Mouse (Mus musculus): ENCODE measurements around the gene Acod1. TPM values are rescaled to one million over a fixed set of nuclear protein-coding genes. Genes with fewer than 3 reads are reported as not detected.

Gene Acod1
- total and polyA plus RNA-seq, 2 experiments from 2014 or later: not detected

- no peak for DNase-seq (ENCODE audit: low spot score)
- H3K9me3 ChIP-seq (ENCODE audit: low read length): no peaks in the 10 kb centered on the region
- H3K9ac ChIP-seq (replicated peaks; ENCODE audit: low read length, poor library complexity, severe bottlenecking): no peak overlapping the region
- no peaks in the 10 kb centered on the region for H3K27me3 ChIP-seq (ENCODE audit: insufficient read depth, low read length)
- ATAC-seq (ENCODE audit: low FRiP score): no peak
- TF ChIP-seq CTCF (IDR thresholded peaks at IDR 0.05): no peak
- WGBS: 82% methylated on average over 2 of the region's 2 CpGs
- no peak overlapping the region for H3K27ac ChIP-seq (ENCODE audit: low read depth, low read length)
- H3K4me2 ChIP-seq (ENCODE audit: low read depth, low read length, poor library complexity, severe bottlenecking): no peak overlapping the region
- H3K4me3 ChIP-seq (ENCODE audit: low read depth, low read length): no peak overlapping the region
- no peaks in the 10 kb centered on the region for H3K36me3 ChIP-seq (ENCODE audit: insufficient read depth, low read length)
- no peaks in the 10 kb centered on the region for H3K4me1 ChIP-seq (ENCODE audit: insufficient read depth, low read length)
Observed at GRCm38 (mm10) chr14:103029203-103029602, 17.6 kb upstream of the Acod1 start.

- no peak for ATAC-seq (ENCODE audit: low FRiP score)
- H3K27me3 ChIP-seq (ENCODE audit: insufficient read depth, low read length): no peaks in the 10 kb centered on the region
- no peak for DNase-seq (ENCODE audit: low spot score)
- no peaks in the 10 kb centered on the region for H3K4me1 ChIP-seq (ENCODE audit: insufficient read depth, low read length)
- no peak overlapping the region for H3K27ac ChIP-seq (ENCODE audit: low read depth, low read length)
- TF ChIP-seq CTCF (IDR thresholded peaks at IDR 0.05): no peak
- H3K4me3 ChIP-seq (ENCODE audit: low read depth, low read length): no peak overlapping the region
- no peak overlapping the region for H3K9ac ChIP-seq (replicated peaks; ENCODE audit: low read length, poor library complexity, severe bottlenecking)
- H3K4me2 ChIP-seq (ENCODE audit: low read depth, low read length, poor library complexity, severe bottlenecking): no peak overlapping the region
- WGBS: 79% methylated on average over 10 of the region's 10 CpGs
- H3K9me3 ChIP-seq (ENCODE audit: low read length): no peaks in the 10 kb centered on the region
- H3K36me3 ChIP-seq (ENCODE audit: insufficient read depth, low read length): no peaks in the 10 kb centered on the region
Observed at GRCm38 (mm10) chr14:103033271-103033823, 13.4 kb upstream of the Acod1 start.

GRCm38 (mm10) chr14:103034076-103034475 lies 12.7 kb upstream of the Acod1 start:
- Histone ChIP-seq H3K9ac (replicated peaks; ENCODE audit: low read length, poor library complexity, severe bottlenecking) (no peak overlapping the region), H3K9me3 (ENCODE audit: low read length) (no peaks in the 10 kb centered on the region), H3K4me2 (ENCODE audit: low read depth, low read length, poor library complexity, severe bottlenecking) (no peak overlapping the region), H3K36me3 (ENCODE audit: insufficient read depth, low read length) (no peaks in the 10 kb centered on the region), H3K27ac (ENCODE audit: low read depth, low read length) (no peak overlapping the region), H3K4me1 (ENCODE audit: insufficient read depth, low read length) (no peaks in the 10 kb centered on the region), H3K4me3 (ENCODE audit: low read depth, low read length) (no peak overlapping the region), H3K27me3 (ENCODE audit: insufficient read depth, low read length) (no peaks in the 10 kb centered on the region)
- TF ChIP-seq CTCF (IDR thresholded peaks at IDR 0.05): no peak
- no peak for DNase-seq (ENCODE audit: low spot score)
- WGBS: 77% methylated on average over 9 of the region's 9 CpGs
- ATAC-seq (ENCODE audit: low FRiP score): no peak

DNA sequence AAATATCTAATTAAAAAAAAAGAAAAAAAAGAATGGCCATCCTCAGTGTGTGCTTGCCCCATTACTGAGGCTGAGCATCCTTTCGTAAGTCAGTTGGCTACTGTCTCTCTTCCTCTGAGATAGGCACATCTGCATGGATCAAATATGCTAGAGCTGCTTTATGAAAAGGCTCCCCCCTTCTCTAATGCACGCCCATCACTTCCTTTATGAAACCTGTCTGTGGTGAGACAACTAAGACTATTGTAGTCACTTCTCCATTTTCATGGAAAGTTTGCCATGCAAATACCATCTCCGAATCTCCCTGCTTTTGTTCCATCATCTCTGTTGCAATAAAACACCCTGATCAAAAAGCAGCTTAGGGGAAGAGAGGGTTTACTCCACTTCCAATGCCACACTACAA lies 9.8 kb upstream of the Acod1 start:
- no peaks in the 10 kb centered on the region for H3K4me1 ChIP-seq (ENCODE audit: insufficient read depth, low read length)
- WGBS: 67% methylated on average over 3 of the region's 3 CpGs
- DNase-seq (ENCODE audit: low spot score) (no peak), ATAC-seq (ENCODE audit: low FRiP score) (no peak)
- no peak for TF ChIP-seq CTCF (IDR thresholded peaks at IDR 0.05)
- H3K4me3 ChIP-seq (ENCODE audit: low read depth, low read length): no peak overlapping the region
- no peak overlapping the region for H3K27ac ChIP-seq (ENCODE audit: low read depth, low read length)
- no peaks in the 10 kb centered on the region for H3K9me3 ChIP-seq (ENCODE audit: low read length)
- no peak overlapping the region for H3K9ac ChIP-seq (replicated peaks; ENCODE audit: low read length, poor library complexity, severe bottlenecking)
- H3K36me3 ChIP-seq (ENCODE audit: insufficient read depth, low read length): no peaks in the 10 kb centered on the region
- H3K4me2 ChIP-seq (ENCODE audit: low read depth, low read length, poor library complexity, severe bottlenecking): no peak overlapping the region
- H3K27me3 ChIP-seq (ENCODE audit: insufficient read depth, low read length): no peaks in the 10 kb centered on the region

DNA sequence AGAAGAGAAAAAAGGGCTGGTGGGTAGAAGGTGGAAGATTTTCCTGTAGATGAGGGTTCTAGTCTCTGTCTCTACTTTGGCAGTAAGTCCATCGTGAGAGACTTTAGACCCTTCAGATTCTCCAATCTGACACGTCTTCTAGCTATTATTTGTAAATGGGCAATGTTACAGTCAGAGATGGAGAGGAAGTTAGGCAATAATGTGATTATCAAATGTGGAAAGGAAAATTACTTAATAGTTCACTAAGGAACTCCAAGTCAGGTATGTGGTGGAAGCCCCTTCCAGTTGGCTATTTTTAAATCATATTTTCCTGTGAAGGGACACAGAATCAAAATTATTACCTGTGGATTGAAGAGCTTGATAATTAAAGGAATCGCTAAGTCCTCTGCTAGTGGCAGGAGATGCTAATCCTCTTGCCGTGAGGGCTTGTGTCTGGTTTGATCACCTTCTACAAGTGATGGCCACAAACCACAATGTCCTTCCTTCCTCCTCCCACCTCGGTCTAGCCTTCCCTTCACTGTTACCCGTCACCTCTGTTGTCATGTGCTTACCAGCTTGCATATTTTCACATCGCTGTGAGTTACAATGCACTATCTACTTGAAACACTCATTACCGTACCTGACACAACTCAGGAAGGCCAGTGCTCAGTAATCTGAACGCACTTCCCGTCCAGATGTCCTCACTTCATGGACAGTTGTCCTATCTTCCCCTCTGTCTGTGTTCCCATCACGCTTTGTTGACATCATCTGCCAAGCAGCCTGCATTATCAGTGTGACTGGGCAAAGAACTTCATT lies 1.7 kb downstream of the Acod1 start:
- no peak for ATAC-seq (ENCODE audit: low FRiP score)

GRCm38 (mm10) chr14:103051159-103051769 lies 4.5 kb downstream of the Acod1 start:
- Histone ChIP-seq H3K4me1 (ENCODE audit: insufficient read depth, low read length) (no peaks in the 10 kb centered on the region), H3K9ac (replicated peaks; ENCODE audit: low read length, poor library complexity, severe bottlenecking) (no peak overlapping the region), H3K9me3 (ENCODE audit: low read length) (no peaks in the 10 kb centered on the region), H3K27me3 (ENCODE audit: insufficient read depth, low read length) (no peaks in the 10 kb centered on the region), H3K4me3 (ENCODE audit: low read depth, low read length) (no peak overlapping the region), H3K27ac (ENCODE audit: low read depth, low read length) (no peak overlapping the region), H3K36me3 (ENCODE audit: insufficient read depth, low read length) (no peaks in the 10 kb centered on the region), H3K4me2 (ENCODE audit: low read depth, low read length, poor library complexity, severe bottlenecking) (no peak overlapping the region)
- DNase-seq (ENCODE audit: low spot score) (peak; percentile 74), ATAC-seq (ENCODE audit: low FRiP score) (peak; percentile 65; the same call in 1 of the 2 replicates)
- 40% methylated on average over 8 of the region's 8 CpGs for WGBS
- TF ChIP-seq CTCF (IDR thresholded peaks at IDR 0.05): peak; percentile 89

More for the DNA sequence above, 1.7 kb downstream of the Acod1 start:
- Histone ChIP-seq H3K9ac (replicated peaks; ENCODE audit: low read length, poor library complexity, severe bottlenecking) (no peak overlapping the region), H3K9me3 (ENCODE audit: low read length) (no peaks in the 10 kb centered on the region), H3K4me2 (ENCODE audit: low read depth, low read length, poor library complexity, severe bottlenecking) (no peak overlapping the region), H3K36me3 (ENCODE audit: insufficient read depth, low read length) (no peaks in the 10 kb centered on the region), H3K4me1 (ENCODE audit: insufficient read depth, low read length) (no peaks in the 10 kb centered on the region), H3K27ac (ENCODE audit: low read depth, low read length) (no peak overlapping the region), H3K4me3 (ENCODE audit: low read depth, low read length) (no peak overlapping the region), H3K27me3 (ENCODE audit: insufficient read depth, low read length) (no peaks in the 10 kb centered on the region)
- DNase-seq (ENCODE audit: low spot score): no peak
- TF ChIP-seq CTCF (IDR thresholded peaks at IDR 0.05): no peak
- WGBS: 90% methylated on average over 11 of the region's 11 CpGs
